Mouse (Mus musculus) C2C12 (cell line): ENCODE measurements around the gene Tkt. TPM values are rescaled to one million over a fixed set of nuclear protein-coding genes. Genes with fewer than 3 reads are reported as not detected.
"Not testable (repeated sequence)": the region's sequence is repeated elsewhere in the genome, so short reads cannot be mapped to it uniquely, and the experiment has no call there.

Experiments used
- H3K27me3 ChIP-seq: one replicate; pipeline ENCODE4 v1.6.1; 2011; ENCODE audit not compliant: control insufficient read depth, insufficient read depth, insufficient read length
- H3K36me3 ChIP-seq: one replicate; pipeline ENCODE4 v1.6.1; 2011; ENCODE audit not compliant: control insufficient read depth, insufficient read depth
- H3K4me3 ChIP-seq: one replicate; pipeline ENCODE4 v1.5.1; 2011; ENCODE audit warnings: mild to moderate bottlenecking, control low read depth; ENCODE audit not compliant: poor library complexity, insufficient read depth, severe bottlenecking
- H3K79me2 ChIP-seq: one replicate; pipeline ENCODE4 v1.6.1; 2011; ENCODE audit not compliant: control insufficient read depth, insufficient read depth
- H3K79me3 ChIP-seq: one replicate; pipeline ENCODE4 v1.6.1; 2011; ENCODE audit warnings: low read depth, control low read depth
- H3ac ChIP-seq: one replicate; pipeline ENCODE3; 2011; ENCODE audit warnings: low read depth; ENCODE audit not compliant: control insufficient read depth, insufficient read length
- CEBPB ChIP-seq: IDR thresholded peaks from one replicate; pipeline ENCODE4 v1.6.1; 2011; ENCODE audit warnings: low read depth, mild to moderate bottlenecking, control low read depth, moderate library complexity
- CTCF ChIP-seq: IDR thresholded peaks from one replicate; pipeline ENCODE4 v1.5.1; 2011; ENCODE audit not compliant: control insufficient read depth, insufficient read depth, insufficient read length
- FOSL1 ChIP-seq: IDR thresholded peaks from one replicate; pipeline ENCODE4 v1.8.0; 2011; ENCODE audit warnings: mild to moderate bottlenecking, low read length; ENCODE audit not compliant: poor library complexity, insufficient read depth, severe bottlenecking
- MAX ChIP-seq: IDR thresholded peaks from one replicate; pipeline ENCODE4 v1.6.1; 2011; ENCODE audit warnings: mild to moderate bottlenecking, control low read depth
- MYOD1 ChIP-seq: IDR thresholded peaks from one replicate; pipeline ENCODE4 v1.6.1; 2011; ENCODE audit warnings: low read depth; ENCODE audit not compliant: control insufficient read depth, insufficient read length
- MYOG ChIP-seq: IDR thresholded peaks from one replicate; pipeline ENCODE4 v1.6.1; 2011; ENCODE audit not compliant: control insufficient read depth, insufficient read length; ENCODE audit errors: extremely low read depth
- USF1 ChIP-seq: IDR thresholded peaks from one replicate; pipeline ENCODE4 v1.6.1; 2011; ENCODE audit warnings: low read depth, mild to moderate bottlenecking, control low read depth, moderate library complexity
- polyA plus RNA-seq: library from polyadenylated mRNA; unstranded; fragments of >200 nt; fragmentation: generic; extraction: Trizol; gene quantifications from one replicate; pipeline ENCODE4 v1.2.1, GENCODE M21; 2012; ENCODE audit warnings: missing spikeins

The Tkt gene
- polyA plus RNA-seq, 1 experiment = 86.5 TPM

DNA sequence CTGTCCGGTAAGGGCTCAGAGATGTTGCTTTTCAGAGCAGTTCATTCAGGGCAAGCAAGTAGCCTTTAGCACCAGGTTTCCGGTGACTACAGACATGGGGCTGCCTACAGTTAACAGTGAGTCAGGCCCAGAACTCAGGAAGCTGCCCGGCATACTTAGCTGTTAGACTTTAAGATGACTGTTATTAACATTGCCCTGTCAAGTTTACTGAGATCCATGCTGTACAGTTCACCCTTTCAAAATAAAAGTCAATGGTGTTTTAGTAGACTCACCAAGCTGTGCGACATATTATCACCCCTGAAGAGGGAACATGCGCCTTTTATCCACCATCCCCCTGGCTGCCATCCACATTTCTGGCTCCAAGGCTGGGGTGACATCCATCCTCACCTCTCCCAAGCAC is 28.1 kb downstream of the Tkt start:
- TF ChIP-seq USF1 = no peak
- TF ChIP-seq MYOG = no peak
- TF ChIP-seq CEBPB = no peak
- no peak for TF ChIP-seq FOSL1
- no peak for TF ChIP-seq MAX
- TF ChIP-seq CTCF = no peak
- TF ChIP-seq MYOD1 = no peak
- no peak overlapping the region for H3ac ChIP-seq
- H3K4me3 ChIP-seq = no peak overlapping the region
- H3K27me3 ChIP-seq = no peaks in the 10 kb centered on the region
- H3K79me3 ChIP-seq = no peaks in the 10 kb centered on the region
- peaks cover 52% of the 10 kb centered on the region for H3K36me3 ChIP-seq
- no peaks in the 10 kb centered on the region for H3K79me2 ChIP-seq

- H3K4me3 ChIP-seq, H3K27me3 ChIP-seq, H3K79me3 ChIP-seq, H3ac ChIP-seq, H3K79me2 ChIP-seq: not testable (repeated sequence)
- peaks cover 40% of the 10 kb centered on the region for H3K36me3 ChIP-seq
These were observed 29.3 kb downstream of the Tkt start for GRCm38 (mm10) chr14:30577303-30578062.

- Histone ChIP-seq H3K79me2 (no peaks in the 10 kb centered on the region), H3ac (no peak overlapping the region), H3K27me3 (no peaks in the 10 kb centered on the region), H3K36me3 (peaks cover 24% of the 10 kb centered on the region), H3K4me3 (no peak overlapping the region), H3K79me3 (no peaks in the 10 kb centered on the region)
- no peak for TF ChIP-seq CTCF
- TF ChIP-seq FOSL1 = no peak
These were observed 31.0 kb downstream of the Tkt start for GRCm38 (mm10) chr14:30579180-30579579.

DNA sequence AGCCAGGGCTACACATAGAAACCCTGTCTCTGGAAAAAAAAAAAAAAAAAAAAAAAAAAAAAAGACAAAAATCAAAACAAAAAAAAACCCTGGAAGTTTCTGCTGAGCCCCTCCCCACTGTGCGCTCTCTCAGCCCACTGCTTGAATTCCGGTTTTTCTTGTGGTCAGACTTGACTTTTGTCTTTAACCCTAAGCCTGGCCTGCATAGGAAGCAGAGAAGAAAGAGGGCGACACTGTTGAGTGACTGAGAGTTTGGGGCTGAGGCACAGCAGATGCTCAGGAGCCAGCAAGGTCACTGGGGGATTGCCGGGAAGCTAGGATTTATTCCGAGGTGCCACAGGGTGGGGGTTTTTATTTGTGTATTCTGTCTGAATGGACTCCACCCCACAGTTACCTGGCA is 31.7 kb downstream of the Tkt start:
- Histone ChIP-seq H3K36me3 (peaks cover 18% of the 10 kb centered on the region), H3K27me3 (no peaks in the 10 kb centered on the region), H3ac (no peak overlapping the region), H3K79me2 (no peaks in the 10 kb centered on the region), H3K79me3 (no peaks in the 10 kb centered on the region), H3K4me3 (no peak overlapping the region)
- no peak for TF ChIP-seq MAX

GRCm38 (mm10) chr14:30581238-30581637 is 33.1 kb downstream of the Tkt start:
- no peaks in the 10 kb centered on the region for H3K79me2 ChIP-seq
- no peaks in the 10 kb centered on the region for H3K27me3 ChIP-seq
- no peak overlapping the region for H3K4me3 ChIP-seq
- H3ac ChIP-seq = no peak overlapping the region
- TF ChIP-seq CEBPB = no peak
- no peak for TF ChIP-seq MAX
- TF ChIP-seq FOSL1 = no peak
- no peak for TF ChIP-seq USF1
- TF ChIP-seq CTCF = no peak
- no peak for TF ChIP-seq MYOD1
- no peak for TF ChIP-seq MYOG
- H3K36me3 ChIP-seq = peaks cover 4% of the 10 kb centered on the region
- no peaks in the 10 kb centered on the region for H3K79me3 ChIP-seq

DNA sequence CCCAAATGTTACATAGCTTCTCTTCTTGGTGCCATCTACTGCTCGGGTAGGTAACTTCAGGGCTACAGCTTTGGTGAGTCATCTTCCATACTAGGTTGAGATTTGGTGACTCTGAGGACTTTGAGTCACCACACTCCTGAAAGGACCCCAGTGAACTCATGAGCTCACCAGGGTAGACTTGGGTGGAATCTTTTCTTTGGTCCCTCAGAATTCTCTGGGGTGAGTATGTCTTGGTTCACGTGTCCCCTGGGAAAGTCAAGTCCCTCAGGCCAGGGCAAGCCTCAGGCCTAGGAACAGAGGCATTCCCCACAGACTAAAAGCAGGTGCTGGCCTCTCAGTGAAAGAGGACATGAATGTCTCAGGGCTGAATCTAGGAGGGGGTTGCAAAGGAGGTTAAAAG is 35.9 kb downstream of the Tkt start:
- Histone ChIP-seq H3K79me3 (no peaks in the 10 kb centered on the region), H3K4me3 (no peak overlapping the region), H3K36me3 (no peaks in the 10 kb centered on the region), H3ac (no peak overlapping the region), H3K79me2 (no peaks in the 10 kb centered on the region), H3K27me3 (no peaks in the 10 kb centered on the region)
- TF ChIP-seq FOSL1 (no peak), CEBPB (no peak)
